Mouse (Mus musculus) frontal cortex, postnatal 10 days (tissue): ENCODE measurements around the gene Rbm47.
"Not testable (repeated sequence)": the region's sequence is repeated elsewhere in the genome, so short reads cannot be mapped to it uniquely, and the experiment has no call there.

Experiments
- DNase-seq, 2 experiments: peaks; one replicate each; pipeline ENCODE4 v3.0.0; 2022; ENCODE audit warnings: low spot score in 2 of 2, mixed read lengths in 1 of 2

The Rbm47 gene

DNA sequence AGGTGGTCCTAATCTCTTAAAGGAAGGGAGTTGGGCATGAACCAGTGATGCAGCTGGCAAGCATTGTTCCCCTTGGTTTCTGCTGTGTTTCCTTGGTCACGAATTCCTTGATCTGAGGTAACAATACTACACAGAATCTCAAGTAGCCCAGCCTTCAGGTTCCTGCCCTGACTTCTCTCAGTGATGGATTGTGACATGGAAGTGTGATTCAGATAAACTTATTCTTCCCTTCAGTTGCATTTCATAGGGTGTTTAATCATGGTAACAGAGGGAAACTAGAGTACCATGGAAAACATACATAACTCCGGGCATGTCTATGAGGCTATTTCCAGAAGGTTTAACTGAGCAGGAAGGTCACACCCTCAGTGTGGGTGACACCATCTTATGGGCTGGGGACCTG, at the start of gene Rbm47:
TSS of gene Rbm47 (minus strand) at position 101 of the 400 bp plus-strand sequence.
- DNase-seq, result no peak

DNA sequence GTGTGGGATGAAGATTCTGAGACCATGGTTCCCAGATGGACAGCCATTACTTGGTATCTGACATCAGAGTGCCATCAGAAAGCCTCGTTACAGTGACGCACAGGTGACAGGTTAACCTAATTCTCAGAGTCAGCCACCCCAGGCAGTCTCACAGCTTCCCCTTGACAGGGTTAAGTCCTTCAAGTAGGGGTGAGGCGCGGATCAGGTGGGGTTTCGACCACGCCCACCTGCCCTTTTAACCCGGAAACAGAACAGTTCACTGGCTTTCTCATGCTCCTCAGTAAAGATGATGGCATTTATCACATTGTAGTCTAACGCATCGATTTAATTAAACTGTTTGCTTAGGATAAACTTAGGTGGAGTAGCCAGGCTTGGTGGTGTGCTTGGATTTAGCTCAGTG, 47.7 kb upstream of the Rbm47 start:
- DNase-seq, result no peak

GRCm38 (mm10) chr5:66219692-66220091, 46.8 kb upstream of the Rbm47 start:
- DNase-seq, result no peak

DNA sequence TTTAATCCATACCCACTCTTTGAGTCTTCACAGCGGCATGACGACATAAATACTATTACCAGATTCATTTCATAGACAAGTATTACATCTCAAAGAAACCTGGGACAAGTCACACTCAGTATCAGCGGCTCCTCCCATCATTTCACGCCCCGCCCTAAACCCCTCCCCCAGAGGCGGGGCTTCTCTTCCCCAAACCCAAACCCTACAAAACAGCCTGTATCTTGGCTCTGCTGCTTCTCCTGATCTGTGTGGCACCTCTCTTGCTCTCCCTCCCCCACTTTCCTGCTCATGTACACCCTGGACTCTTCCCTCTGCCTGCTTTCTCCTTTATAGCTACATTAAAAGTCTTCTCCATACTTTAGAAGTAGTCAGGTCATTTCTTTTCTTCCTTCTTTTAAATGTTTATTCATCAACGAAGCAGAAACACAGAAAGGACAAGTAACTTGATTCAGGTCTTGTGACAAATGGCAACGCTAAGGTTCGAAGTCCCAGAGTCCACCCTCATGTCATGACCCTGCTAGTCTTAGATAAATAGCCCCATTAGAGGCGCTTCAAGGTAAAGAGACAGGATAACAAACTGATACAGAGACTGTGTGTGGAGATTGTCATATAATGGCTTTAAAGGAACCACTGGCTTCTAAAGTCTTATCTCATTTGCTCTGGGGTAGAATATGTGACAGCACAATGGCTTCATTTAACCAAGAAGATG, 42.8 kb upstream of the Rbm47 start:
- no peak for DNase-seq

DNA sequence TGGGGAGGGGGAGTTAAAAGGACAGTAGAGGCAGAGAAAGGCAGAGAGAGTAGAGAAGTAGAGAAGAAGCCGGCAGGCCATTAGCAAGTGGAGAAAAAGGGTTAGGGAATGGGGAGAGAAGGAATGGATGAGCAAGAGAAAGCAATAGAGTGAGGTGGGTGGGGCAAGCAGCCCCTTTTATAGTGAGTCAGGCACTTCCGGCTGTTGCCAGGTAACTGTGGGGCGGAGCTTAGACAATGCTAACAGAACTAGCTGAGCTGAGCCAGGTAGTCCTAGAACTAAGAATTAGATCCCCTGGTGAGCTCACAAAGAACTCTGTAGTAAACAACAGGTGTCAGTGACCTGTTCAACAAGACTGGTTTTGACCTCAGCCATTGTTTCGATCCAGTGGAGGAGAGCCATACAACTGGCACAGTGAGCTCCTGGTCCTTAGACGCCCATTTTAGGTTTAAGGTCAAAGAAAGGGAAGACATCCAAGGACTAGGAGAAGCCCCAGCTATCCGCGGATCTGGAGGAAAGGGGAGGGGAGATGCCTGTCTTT, 41.5 kb upstream of the Rbm47 start:
- DNase-seq, result no peak

DNA sequence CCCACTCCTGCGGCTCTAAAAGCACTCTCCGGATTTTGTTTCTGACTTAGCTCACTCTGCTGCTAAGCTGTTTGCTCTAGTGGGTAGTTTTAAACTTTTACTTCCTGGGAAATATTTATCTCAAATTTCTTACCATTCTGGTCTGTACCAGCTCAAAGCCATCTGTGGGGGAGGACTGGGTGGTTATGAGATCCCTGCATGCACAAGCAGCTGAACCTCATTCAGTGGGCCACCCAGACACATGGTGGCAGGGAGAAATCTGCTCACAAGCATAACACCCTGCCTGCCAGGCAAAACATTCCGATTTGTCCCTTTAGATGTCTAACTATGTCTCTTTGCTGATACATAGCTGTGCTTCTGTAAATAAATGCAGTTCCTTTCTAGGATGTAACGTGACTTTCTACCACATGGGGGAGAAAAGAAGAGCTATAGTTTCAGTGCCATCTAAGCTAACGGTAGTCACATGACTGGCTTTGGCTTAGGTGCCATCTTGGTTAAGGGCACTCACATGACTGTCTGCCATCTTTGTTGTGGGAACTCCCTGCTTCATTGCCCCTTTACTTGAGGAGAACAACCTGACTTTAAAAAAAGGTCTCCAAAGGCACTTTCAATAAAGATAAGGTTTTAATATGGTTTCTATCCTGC, 36.7 kb upstream of the Rbm47 start:
- DNase-seq, result peak in 1 of 2 experiments; percentile 11

DNA sequence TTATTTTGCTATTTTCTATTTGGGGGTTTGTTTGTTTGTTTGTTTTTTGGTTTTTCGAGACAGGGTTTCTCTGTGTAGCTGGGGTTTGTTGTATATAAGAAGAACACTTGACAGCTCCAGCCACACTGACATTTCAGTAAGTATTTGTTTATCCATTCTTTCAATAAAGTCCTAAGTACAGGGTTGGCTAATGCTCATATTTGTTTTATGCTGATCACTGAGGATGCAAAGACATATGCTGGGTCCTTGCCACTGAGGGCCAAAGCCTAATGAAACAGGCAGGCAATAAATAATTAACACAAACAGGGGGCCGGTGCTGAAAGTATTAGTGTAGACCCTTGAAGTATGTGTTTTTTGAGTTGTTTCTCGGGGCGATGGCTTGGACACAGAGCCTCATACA, 32.0 kb upstream of the Rbm47 start:
- no peak for DNase-seq

DNA sequence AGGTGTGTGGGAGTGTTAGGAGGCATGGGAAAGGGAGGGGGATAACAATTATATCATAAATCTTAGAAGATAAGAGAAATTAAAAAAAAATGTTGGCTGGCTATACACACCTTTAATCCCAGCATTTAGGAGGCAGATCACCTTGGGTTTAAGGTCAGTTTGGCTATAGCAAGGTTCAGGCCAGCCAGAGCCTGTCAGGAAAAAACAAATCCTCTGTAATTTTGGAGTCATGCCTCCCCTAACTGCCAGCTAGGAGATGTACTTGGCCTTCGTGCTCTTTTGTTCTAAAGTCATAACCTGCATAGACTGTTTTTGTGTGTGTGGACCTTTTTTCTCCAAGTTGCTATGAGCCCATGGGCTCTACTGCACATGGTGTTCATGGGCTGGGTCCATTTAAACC, 30.5 kb upstream of the Rbm47 start:
- DNase-seq, result no peak

DNA sequence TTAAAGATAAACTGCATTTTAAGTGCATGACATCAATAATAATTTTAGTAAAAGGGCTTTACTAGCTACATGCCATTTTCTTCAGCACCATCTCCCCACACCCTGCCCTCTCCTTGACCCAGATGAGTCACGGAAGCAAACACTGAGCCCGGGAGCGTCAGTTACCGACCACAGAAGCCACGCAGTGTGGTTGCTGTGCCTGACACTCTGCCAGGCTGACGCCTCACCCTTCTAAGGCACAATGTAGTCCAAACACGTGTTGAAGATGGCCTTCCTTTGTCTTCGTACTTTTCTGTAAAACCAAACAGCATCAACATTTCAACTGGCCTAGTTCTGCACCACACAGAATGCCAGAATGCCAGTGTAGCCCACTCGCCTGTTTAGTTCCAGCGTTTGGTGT, 27.1 kb upstream of the Rbm47 start:
- DNase-seq, result no peak

DNA sequence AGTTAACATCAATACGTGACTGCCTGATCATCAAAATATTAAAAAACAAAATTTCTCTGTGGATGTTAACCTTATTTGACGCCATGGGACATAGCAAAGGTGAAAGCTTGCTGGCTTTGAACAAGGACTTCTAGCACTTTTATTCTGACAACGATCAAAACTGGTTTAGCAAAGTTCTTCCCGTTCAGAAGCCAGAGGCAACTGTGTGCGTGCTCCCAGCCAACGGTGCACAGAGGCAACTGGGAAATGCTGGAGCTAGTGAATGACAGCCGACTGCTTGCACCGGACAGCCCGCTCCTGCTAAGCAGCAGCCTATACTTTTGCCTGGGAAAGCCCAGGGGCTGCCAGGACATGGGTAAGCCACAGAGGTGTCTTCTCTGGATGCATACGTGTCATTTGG, 22.4 kb upstream of the Rbm47 start:
- no peak for DNase-seq

- DNase-seq, result no peak
Observed at GRCm38 (mm10) chr5:66193218-66193846, 20.4 kb upstream of the Rbm47 start.

- no peak for DNase-seq
Observed at GRCm38 (mm10) chr5:66191185-66191503, 18.2 kb upstream of the Rbm47 start.

DNA sequence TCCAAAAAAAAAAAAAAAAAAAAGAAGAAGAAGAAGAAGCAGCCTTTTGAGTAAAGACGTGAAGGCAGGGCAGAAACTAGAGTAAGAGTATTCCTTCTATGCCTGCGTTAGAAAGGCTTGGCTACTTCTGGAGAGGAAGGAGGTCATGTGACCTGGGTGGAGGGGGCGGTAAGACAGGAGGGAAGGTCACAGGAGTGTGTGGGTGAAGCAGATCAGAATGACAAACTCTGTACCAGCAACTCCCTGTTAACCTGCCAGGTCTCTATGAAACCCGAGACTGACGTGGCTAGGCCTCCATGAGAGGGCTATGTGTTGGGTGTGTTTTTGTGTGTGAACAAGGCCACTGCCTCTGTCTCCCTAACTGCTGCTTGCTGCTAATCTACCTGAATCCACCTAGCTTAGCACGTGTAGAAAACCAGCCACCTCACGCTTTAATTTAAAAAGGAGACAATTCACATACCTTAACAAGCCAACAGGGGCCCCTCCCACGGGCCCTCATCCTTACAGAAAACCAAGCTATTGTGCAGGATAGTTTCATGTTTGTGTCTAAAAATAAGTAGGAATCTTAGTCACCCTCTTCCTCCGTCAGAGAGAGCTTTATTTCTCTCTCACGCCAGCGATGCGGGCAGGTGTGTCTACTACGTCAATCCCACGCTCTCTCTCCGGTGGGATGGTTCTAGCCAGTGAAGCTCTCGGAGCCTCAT, 17.7 kb upstream of the Rbm47 start:
- no peak for DNase-seq

- not testable (repeated sequence) for DNase-seq
Observed at GRCm38 (mm10) chr5:66188591-66188990, 15.7 kb upstream of the Rbm47 start.

GRCm38 (mm10) chr5:66182156-66182555, 9.2 kb upstream of the Rbm47 start:
- no peak for DNase-seq

GRCm38 (mm10) chr5:66174160-66174837, 1.4 kb upstream of the Rbm47 start:
- no peak for DNase-seq

DNA sequence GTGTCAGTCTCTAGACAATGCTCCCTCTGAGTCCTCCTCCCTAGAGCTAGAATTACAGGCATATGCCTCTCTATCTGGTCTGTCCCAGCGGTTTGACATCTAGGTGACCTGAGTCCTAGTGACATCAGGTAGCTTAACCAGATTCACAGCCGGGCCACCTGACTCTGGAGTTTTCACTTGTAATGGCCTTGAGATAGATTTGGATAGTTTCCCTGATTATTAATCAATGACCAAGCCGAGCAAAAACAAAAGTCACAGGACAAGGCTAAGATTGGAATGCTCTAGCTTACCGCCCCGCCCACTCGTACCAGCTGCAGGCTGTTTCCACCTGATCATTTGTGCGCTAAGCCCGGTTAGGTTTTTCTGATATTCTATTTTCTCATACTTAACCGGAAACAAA, 2.3 kb downstream of the Rbm47 start:
- DNase-seq, result no peak

DNA sequence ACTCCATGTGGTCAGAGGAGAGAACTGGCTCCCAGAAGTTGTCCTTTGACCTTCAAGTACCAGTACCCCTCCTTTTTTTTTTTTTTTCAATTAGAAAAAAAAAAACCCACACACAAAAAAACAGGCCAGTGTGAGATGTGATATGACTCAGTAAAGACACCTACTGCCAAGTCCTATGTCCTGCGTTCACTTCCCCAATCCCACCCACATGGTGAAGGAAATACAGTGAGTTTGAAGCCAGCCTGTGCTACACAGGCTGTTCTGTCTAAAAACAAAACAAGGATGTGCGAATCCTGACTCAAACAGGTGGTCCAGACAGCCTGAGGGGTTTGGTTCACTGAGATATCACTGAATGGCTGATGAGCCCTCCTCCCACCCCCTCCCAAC, 3.8 kb downstream of the Rbm47 start:
- no peak for DNase-seq

DNA sequence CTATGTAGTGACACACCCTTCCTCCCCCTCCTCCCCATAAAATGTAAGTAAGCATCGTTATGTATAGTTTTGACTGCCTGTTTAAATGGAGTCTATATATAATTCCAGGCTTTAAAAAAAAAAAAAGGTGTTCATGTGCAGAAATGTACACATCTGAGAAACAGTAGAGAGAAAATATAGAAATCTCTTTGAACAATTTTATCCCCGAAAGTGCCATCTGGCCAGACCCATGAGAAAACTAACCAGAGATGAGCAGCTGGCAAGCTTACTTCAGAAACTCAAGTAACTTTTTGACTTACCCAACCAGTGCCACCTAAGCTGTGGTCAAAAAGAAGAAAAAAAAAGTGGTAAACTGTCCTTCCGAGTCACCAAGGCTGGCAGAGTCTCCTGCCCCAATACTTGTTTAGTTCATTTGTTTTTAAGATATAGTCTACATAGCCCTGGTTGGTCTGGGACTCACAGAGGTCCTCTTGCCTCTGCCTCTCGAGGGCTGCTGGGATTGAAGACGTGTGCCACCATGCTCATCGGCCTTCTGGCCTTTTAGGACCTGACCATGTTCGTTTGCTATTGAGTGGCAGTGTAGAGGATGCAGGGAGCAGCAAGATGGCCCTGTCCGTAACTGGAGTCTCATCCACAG, 4.3 kb downstream of the Rbm47 start:
- DNase-seq, result no peak

- no peak for DNase-seq
Observed at GRCm38 (mm10) chr5:66166931-66167330, 6.0 kb downstream of the Rbm47 start.

- DNase-seq, result no peak
Observed at GRCm38 (mm10) chr5:66166193-66166629, 6.7 kb downstream of the Rbm47 start.
